Mouse (Mus musculus): Measurements from ENCODE around the gene Snap29. TPM values are rescaled to one million over a fixed set of nuclear protein-coding genes. Genes with fewer than 3 reads are reported as not detected.

Gene Snap29
- polyA plus RNA-seq, 1 experiment from 2014 or later: 11.0 TPM

DNA sequence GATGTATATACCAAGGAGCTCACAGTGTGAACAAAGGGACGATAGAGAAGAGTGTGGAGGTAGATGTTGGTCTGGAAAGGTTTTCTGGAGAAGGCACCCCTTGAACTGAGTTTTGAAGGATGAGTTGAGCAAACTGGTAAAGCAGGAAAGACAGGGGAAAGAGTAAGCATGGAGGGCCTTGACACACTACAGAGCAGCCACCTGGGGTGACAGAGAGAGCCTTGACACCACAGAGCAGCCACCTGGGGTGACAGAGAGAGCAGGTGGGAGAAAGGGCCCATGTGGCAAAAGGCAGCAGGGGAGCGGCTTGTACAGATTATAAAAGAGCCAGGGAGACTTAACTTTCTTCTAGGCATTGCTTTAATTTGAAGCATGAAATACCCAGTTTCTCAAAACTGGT, 69.0 kb downstream of the Snap29 start:
- Histone ChIP-seq H3K9ac (no peak overlapping the region), H3K36me3 (peaks cover 55% of the 10 kb centered on the region), H3K27ac (replicated peaks) (no peak overlapping the region), H3K4me2 (no peak overlapping the region), H3K27me3 (replicated peaks) (no peaks in the 10 kb centered on the region), H3K4me1 (peaks cover 13% of the 10 kb centered on the region), H3K4me3 (no peak overlapping the region), H3K9me3 (no peaks in the 10 kb centered on the region)
- no peak for ATAC-seq (ENCODE audit: extremely low read depth, insufficient number of reproducible peaks, low FRiP score, low TSS enrichment)
- 82% methylated on average over 2 of the region's 2 CpGs for WGBS

DNA sequence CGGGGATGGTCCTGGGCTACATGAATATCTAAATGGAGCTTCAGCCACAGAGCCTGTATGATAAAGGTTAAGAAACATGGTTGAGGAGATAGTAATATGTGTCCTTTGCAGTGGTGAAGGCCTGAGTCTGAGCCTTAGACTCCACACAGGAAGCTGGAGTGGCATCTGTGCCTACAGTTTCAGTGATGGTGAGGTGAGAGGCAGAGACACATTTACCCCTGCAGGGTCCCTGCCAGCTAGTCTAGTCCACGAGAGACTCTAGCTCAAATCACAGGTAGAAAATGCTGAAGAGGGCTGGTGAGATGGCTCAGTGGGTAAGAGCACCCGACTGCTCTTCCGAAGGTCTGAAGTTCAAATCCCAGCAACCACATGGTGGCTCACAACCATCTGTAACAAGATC, 69.5 kb downstream of the Snap29 start:
- Histone ChIP-seq H3K27ac (replicated peaks) (no peak overlapping the region), H3K9ac (no peak overlapping the region), H3K4me3 (no peak overlapping the region), H3K27me3 (replicated peaks) (no peaks in the 10 kb centered on the region), H3K9me3 (no peaks in the 10 kb centered on the region), H3K4me1 (peaks cover 13% of the 10 kb centered on the region), H3K4me2 (no peak overlapping the region), H3K36me3 (peaks cover 55% of the 10 kb centered on the region)
- 92% methylated on average over 4 of the region's 4 CpGs for WGBS
- no peak for ATAC-seq (ENCODE audit: extremely low read depth, insufficient number of reproducible peaks, low FRiP score, low TSS enrichment)

GRCm38 (mm10) chr16:17478331-17478943, 72.7 kb downstream of the Snap29 start:
- H3K9ac ChIP-seq: no peak overlapping the region
- no peaks in the 10 kb centered on the region for H3K9me3 ChIP-seq
- no peak for ATAC-seq (ENCODE audit: extremely low read depth, insufficient number of reproducible peaks, low FRiP score, low TSS enrichment)
- H3K27me3 ChIP-seq (replicated peaks): no peaks in the 10 kb centered on the region
- no peak overlapping the region for H3K4me2 ChIP-seq
- H3K27ac ChIP-seq (replicated peaks): no peak overlapping the region
- peaks cover 44% of the 10 kb centered on the region for H3K36me3 ChIP-seq
- no peak overlapping the region for H3K4me3 ChIP-seq
- peaks cover 3% of the 10 kb centered on the region; the same call in 1 of the 2 replicates for H3K4me1 ChIP-seq
- WGBS: 78% methylated on average over 4 of the region's 4 CpGs

Other genes with a start within 250 kb of the Snap29 start
- 292 and 303 TPM in 2 replicates for gene Ube2l3, start 203.3 kb upstream of the Snap29 start, polyA plus RNA-seq (2015; fragmentation: Nextera tagmentation; extraction: Ambion mirVana)
- gene Rimbp3, start 197.4 kb upstream of the Snap29 start, polyA plus RNA-seq (2015; fragmentation: Nextera tagmentation; extraction: Ambion mirVana): 0.17 and 0.18 TPM in 2 replicates
- gene Hic2, start 172.4 kb upstream of the Snap29 start, polyA plus RNA-seq (2015; fragmentation: Nextera tagmentation; extraction: Ambion mirVana): 4.1 and 4.6 TPM in 2 replicates
- gene Tmem191c, start 129.9 kb upstream of the Snap29 start, polyA plus RNA-seq (2015; fragmentation: Nextera tagmentation; extraction: Ambion mirVana): 7.0 and 7.6 TPM in 2 replicates
- 0.88 and 5.7 TPM in 2 replicates for gene Serpind1, start 74.6 kb upstream of the Snap29 start, polyA plus RNA-seq (2015; fragmentation: Nextera tagmentation; extraction: Ambion mirVana)
- gene Pi4ka, start 328 bp downstream of the Snap29 start, polyA plus RNA-seq (2015; fragmentation: Nextera tagmentation; extraction: Ambion mirVana): 26.7 and 29.0 TPM in 2 replicates
- 42.8 and 46.0 TPM in 2 replicates for gene Crkl, start 46.0 kb downstream of the Snap29 start, polyA plus RNA-seq (2015; fragmentation: Nextera tagmentation; extraction: Ambion mirVana)
- gene Aifm3, start 83.6 kb downstream of the Snap29 start, polyA plus RNA-seq (2015; fragmentation: Nextera tagmentation; extraction: Ambion mirVana): 0.88 and 1.0 TPM in 2 replicates
- gene Lztr1, start 102.7 kb downstream of the Snap29 start, polyA plus RNA-seq (2015; fragmentation: Nextera tagmentation; extraction: Ambion mirVana): 49.9 and 55.7 TPM in 2 replicates
- gene Thap7, start 125.2 kb downstream of the Snap29 start, polyA plus RNA-seq (2015; fragmentation: Nextera tagmentation; extraction: Ambion mirVana): 31.7 and 35.4 TPM in 2 replicates
- 0.19 TPM in 2 replicates for gene Lrrc74b, start 155.3 kb downstream of the Snap29 start, polyA plus RNA-seq (2015; fragmentation: Nextera tagmentation; extraction: Ambion mirVana)
- gene P2rx6, start 155.9 kb downstream of the Snap29 start, polyA plus RNA-seq (2015; fragmentation: Nextera tagmentation; extraction: Ambion mirVana): 0.65 and 0.79 TPM in 2 replicates
- gene Slc7a4, start 177.2 kb downstream of the Snap29 start, polyA plus RNA-seq (2015; fragmentation: Nextera tagmentation; extraction: Ambion mirVana): 8.9 and 9.8 TPM in 2 replicates
- gene Smpd4, start 213.4 kb downstream of the Snap29 start, polyA plus RNA-seq (2015; fragmentation: Nextera tagmentation; extraction: Ambion mirVana): 23.8 and 24.7 TPM in 2 replicates
- 3.5 and 4.1 TPM in 2 replicates for gene Ccdc74a, start 240.5 kb downstream of the Snap29 start, polyA plus RNA-seq (2015; fragmentation: Nextera tagmentation; extraction: Ambion mirVana)

All from heart, embryonic 13.5 days (tissue).